Mouse (Mus musculus) heart, postnatal 0 days (tissue): ENCODE measurements around the gene Ppil3.

ENCODE experiments used
- CTCF ChIP-seq: IDR thresholded peaks from 2 replicates; pipeline ENCODE4 v1.5.1; 2016; ENCODE audit warnings: antibody characterized with exemption, control low read depth, low read depth
- EP300 ChIP-seq: IDR thresholded peaks from 2 replicates; pipeline ENCODE4 v1.6.1; 2016; ENCODE audit warnings: antibody characterized with exemption, low read depth

DNA sequence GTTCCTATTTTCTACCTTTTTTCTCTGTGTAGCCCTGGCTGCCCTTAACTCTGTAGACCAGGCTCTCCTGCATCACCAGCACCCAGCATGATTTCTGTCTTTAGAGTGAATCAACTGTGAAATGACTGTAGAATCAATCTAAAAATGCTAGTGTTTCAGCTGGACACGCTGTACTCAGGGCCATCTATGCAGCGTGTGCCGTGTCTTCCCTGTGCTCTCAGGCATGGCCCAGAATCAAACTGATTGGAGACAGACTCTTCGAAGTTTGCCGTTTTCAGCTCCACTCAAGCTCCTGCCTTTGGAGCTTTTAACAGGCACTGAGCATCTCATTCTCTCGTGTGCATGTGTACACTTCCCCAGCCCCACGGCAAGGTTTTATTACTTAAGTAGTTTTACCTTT, 34.5 kb downstream of the Ppil3 start:
- TF ChIP-seq CTCF (no peak), EP300 (no peak)
